Mouse (Mus musculus) liver, postnatal 0 days (tissue): Measurements from ENCODE around the gene Nova2. TPM values are rescaled to one million over a fixed set of nuclear protein-coding genes. Genes with fewer than 3 reads are reported as not detected.

ENCODE experiments used
- ATAC-seq: fragments of 200-750 bp; cut with Nextera tagmentation; 2 replicates; pipeline ENCODE4 v1.8.0; 2017; ENCODE audit warnings: mild to moderate bottlenecking, moderate library complexity
- DNase-seq: peaks from one replicate; pipeline ENCODE4 v3.0.0-alpha.2; 2016
- H3K27ac ChIP-seq: fragments of 300-500 bp; sonication (generic); 2 replicates; pipeline ENCODE4 v1.5.1; 2014; ENCODE audit warnings: antibody characterized with exemption, moderate library complexity, mild to moderate bottlenecking, low read depth
- H3K27me3 ChIP-seq: fragments of 300-500 bp; sonication (generic); 2 replicates; pipeline ENCODE4 v1.6.1; 2014; ENCODE audit warnings: low read length, control low read depth, mixed read lengths; ENCODE audit not compliant: insufficient read depth
- H3K36me3 ChIP-seq: fragments of 300-500 bp; sonication (generic); replicated peaks from 2 replicates; pipeline ENCODE4 v1.6.1; 2014; ENCODE audit warnings: mild to moderate bottlenecking, control low read depth, low read length, moderate library complexity, mixed read lengths; ENCODE audit not compliant: insufficient read depth
- H3K4me1 ChIP-seq: fragments of 300-500 bp; sonication (generic); 2 replicates; pipeline ENCODE4 v1.6.1; 2014; ENCODE audit warnings: antibody characterized with exemption, mild to moderate bottlenecking, control low read depth; ENCODE audit not compliant: insufficient read depth
- H3K4me2 ChIP-seq: fragments of 300-500 bp; sonication (generic); 2 replicates; pipeline ENCODE4 v1.6.1; 2014; ENCODE audit warnings: low read depth, mild to moderate bottlenecking, low read length, moderate library complexity, mixed read lengths
- H3K4me3 ChIP-seq: fragments of 300-500 bp; sonication (generic); 2 replicates; pipeline ENCODE4 v1.5.1; 2014; ENCODE audit warnings: low read depth, low read length
- H3K9ac ChIP-seq: fragments of 300-500 bp; sonication (generic); replicated peaks from 2 replicates; pipeline ENCODE4 v1.6.1; 2014; ENCODE audit warnings: mild to moderate bottlenecking, moderate library complexity
- H3K9me3 ChIP-seq: fragments of 300-500 bp; sonication (generic); 2 replicates; pipeline ENCODE4 v1.6.1; 2016; ENCODE audit warnings: mild to moderate bottlenecking, control low read depth, low read length, mixed read lengths
- CTCF ChIP-seq: sonication (generic); IDR thresholded peaks from 2 replicates; pipeline ENCODE4 v1.5.1; 2016; ENCODE audit warnings: antibody characterized with exemption, low read depth
- EP300 ChIP-seq: IDR thresholded peaks from 2 replicates; pipeline ENCODE4 v1.6.1; 2016; ENCODE audit warnings: antibody characterized with exemption, low read depth, mild to moderate bottlenecking
- WGBS: fragments of 180-500 bp; shearing (Covaris S2); extraction: QIAGEN DNeasy Blood & Tissue Kit; methylation state at CpG from one replicate; pipeline ENCODE4 v1.1.7; 2014; ENCODE audit not compliant: insufficient replicate concordance; 5-methylcytosine and 5-hydroxymethylcytosine counted together
- polyA plus RNA-seq: library from polyadenylated mRNA; unstranded; fragments of >200 nt; fragmentation: Nextera tagmentation; extraction: Ambion mirVana; gene quantifications from 2 replicates; pipeline ENCODE4 v1.2.1, GENCODE M21; 2015

The Nova2 gene
- polyA plus RNA-seq, 1 experiment from 2014 or later = 0.12 TPM

DNA sequence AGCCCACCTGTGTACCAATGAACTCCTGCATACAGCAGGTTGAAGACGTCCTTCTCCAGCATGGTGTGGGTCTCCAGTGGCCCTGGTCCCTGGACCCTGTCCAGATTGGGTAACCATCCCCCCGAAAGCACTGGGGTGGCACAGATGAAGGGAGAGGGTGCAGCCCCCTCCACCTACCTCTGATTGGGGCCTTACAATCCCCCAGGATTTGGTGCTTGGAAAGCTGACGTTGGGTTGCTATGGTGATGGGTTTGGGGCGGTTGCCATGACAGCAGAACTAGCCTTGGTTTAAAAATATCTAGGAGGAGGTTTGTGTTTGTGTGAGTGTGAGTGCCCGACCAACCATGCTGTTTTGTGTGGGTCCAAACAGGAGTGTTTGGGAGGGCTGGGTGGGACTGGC lies 2.9 kb upstream of the Nova2 start:
- no peaks in the 10 kb centered on the region for H3K36me3 ChIP-seq
- no peak overlapping the region for H3K4me3 ChIP-seq
- ATAC-seq = no peak
- H3K4me2 ChIP-seq = no peak overlapping the region
- no peak for DNase-seq
- H3K4me1 ChIP-seq = peaks cover 6% of the 10 kb centered on the region; the same call in 1 of the 2 replicates
- no peak overlapping the region for H3K27ac ChIP-seq
- no peak overlapping the region for H3K9ac ChIP-seq
- peaks cover 49% of the 10 kb centered on the region for H3K27me3 ChIP-seq
- 42% methylated on average over 5 of the region's 5 CpGs for WGBS
- TF ChIP-seq CTCF = no peak
- no peak for TF ChIP-seq EP300
- H3K9me3 ChIP-seq = no peaks in the 10 kb centered on the region

DNA sequence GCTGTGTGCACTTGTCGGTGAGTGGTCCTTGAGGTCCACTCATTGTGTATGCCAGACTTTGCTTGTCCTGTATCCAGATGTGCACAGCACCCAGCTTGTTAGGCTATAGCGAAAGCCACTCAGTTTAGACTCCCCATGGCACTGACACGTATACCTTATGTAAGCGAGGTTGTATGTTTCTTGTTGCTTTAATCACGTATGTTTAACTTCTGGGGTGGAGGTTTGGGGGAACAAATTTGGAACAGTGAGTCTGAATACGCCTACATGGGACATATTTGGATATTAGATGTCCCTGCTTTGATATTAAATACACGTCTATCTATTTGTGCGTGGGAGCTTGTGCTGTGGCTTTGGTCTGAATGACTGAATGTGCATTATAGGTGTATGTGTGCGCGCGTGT lies 2.4 kb upstream of the Nova2 start:
- no peak overlapping the region for H3K4me3 ChIP-seq
- no peaks in the 10 kb centered on the region for H3K9me3 ChIP-seq
- no peak for TF ChIP-seq EP300
- TF ChIP-seq CTCF = no peak
- H3K4me2 ChIP-seq = no peak overlapping the region
- no peak for ATAC-seq
- H3K27ac ChIP-seq = no peak overlapping the region
- no peaks in the 10 kb centered on the region for H3K36me3 ChIP-seq
- H3K9ac ChIP-seq = no peak overlapping the region
- peaks cover 6% of the 10 kb centered on the region; the same call in 1 of the 2 replicates for H3K4me1 ChIP-seq
- DNase-seq = no peak
- peaks cover 51% of the 10 kb centered on the region for H3K27me3 ChIP-seq
- 76% methylated on average over 11 of the region's 11 CpGs for WGBS

GRCm38 (mm10) chr7:18923711-18924191 lies 1.9 kb upstream of the Nova2 start:
- ATAC-seq (no peak), DNase-seq (no peak)
- 38% methylated on average over 4 of the region's 4 CpGs for WGBS
- H3K4me3 ChIP-seq = no peak overlapping the region
- H3K9me3 ChIP-seq = no peaks in the 10 kb centered on the region
- H3K27me3 ChIP-seq = peaks cover 52% of the 10 kb centered on the region
- no peak overlapping the region for H3K27ac ChIP-seq
- no peaks in the 10 kb centered on the region for H3K36me3 ChIP-seq
- peaks cover 6% of the 10 kb centered on the region; the same call in 1 of the 2 replicates for H3K4me1 ChIP-seq
- no peak overlapping the region for H3K9ac ChIP-seq
- H3K4me2 ChIP-seq = no peak overlapping the region
- TF ChIP-seq CTCF (no peak), EP300 (no peak)

GRCm38 (mm10) chr7:18924321-18924720 lies 1.4 kb upstream of the Nova2 start:
- Histone ChIP-seq H3K4me2 (no peak overlapping the region), H3K27me3 (peaks cover 53% of the 10 kb centered on the region), H3K27ac (no peak overlapping the region), H3K9me3 (no peaks in the 10 kb centered on the region), H3K36me3 (no peaks in the 10 kb centered on the region), H3K4me1 (peaks cover 6% of the 10 kb centered on the region; the same call in 1 of the 2 replicates), H3K4me3 (no peak overlapping the region), H3K9ac (no peak overlapping the region)
- no peak for DNase-seq
- 17% methylated on average over 8 of the region's 8 CpGs for WGBS
- TF ChIP-seq EP300 (no peak), CTCF (no peak)
- no peak for ATAC-seq

DNA sequence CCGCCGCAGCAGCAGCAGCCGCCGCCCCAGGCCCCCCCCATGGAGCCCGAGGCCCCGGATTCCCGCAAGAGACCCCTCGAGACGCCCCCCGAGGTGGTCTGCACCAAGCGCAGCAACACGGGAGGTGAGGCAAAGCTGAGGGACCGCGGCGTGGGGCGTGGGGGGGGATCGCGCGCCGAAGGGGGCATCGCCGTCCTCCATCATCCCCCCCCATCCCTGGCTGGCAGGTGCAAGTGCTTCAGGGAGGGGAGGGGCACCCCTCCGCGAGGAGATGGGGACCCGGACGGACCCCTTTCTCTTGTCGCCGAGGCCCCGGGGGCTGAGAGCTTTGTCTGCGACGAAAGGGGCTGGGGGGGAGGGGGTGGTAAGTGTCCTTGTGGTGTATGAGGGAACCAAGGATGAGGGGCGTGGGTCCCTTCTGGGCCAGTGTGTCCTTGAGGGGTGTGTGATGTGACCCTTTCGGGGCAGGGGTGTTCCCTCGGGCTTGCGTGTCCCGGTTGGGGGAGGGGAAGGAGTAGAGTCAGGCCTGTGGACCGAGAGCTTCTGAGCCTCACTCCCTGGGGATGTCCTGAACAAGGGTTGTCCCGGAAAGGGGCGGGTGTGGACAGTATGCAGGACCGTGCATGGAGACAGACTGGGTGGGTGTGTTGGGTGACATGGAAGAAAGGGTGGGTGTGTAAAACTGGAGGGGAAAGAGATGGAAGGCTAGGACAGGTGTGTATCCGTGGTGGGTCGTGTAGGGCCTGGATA lies 528 bp downstream of the Nova2 start:
- WGBS = 4% methylated on average over 23 of the region's 42 CpGs
- peaks cover 6% of the 10 kb centered on the region; the same call in 1 of the 2 replicates for H3K4me1 ChIP-seq
- H3K27ac ChIP-seq = peak overlapping the region; percentile 22; the same call in 1 of the 2 replicates
- peaks cover 49% of the 10 kb centered on the region for H3K27me3 ChIP-seq
- DNase-seq (peak; percentile 27), ATAC-seq (no peak)
- H3K4me2 ChIP-seq = peak overlapping the region; percentile 63
- H3K36me3 ChIP-seq = no peaks in the 10 kb centered on the region
- H3K9me3 ChIP-seq = no peaks in the 10 kb centered on the region
- H3K9ac ChIP-seq = peak overlapping the region; percentile 54; the same call in 1 of the 2 replicates
- H3K4me3 ChIP-seq = peak overlapping the region; percentile 44
- no peak for TF ChIP-seq CTCF
- TF ChIP-seq EP300 = no peak

GRCm38 (mm10) chr7:18926911-18927310 lies 1.2 kb downstream of the Nova2 start:
- 53% methylated on average over 6 of the region's 6 CpGs for WGBS
- Histone ChIP-seq H3K4me2 (peak overlapping the region; percentile 63; the same call in 1 of the 2 replicates), H3K27me3 (peaks cover 47% of the 10 kb centered on the region), H3K9me3 (no peaks in the 10 kb centered on the region), H3K36me3 (no peaks in the 10 kb centered on the region), H3K4me1 (peaks cover 6% of the 10 kb centered on the region; the same call in 1 of the 2 replicates), H3K27ac (0 out of 2 replicates have a peak overlapping the region, but pooled peaks have one; percentile 29), H3K4me3 (peak overlapping the region; percentile 44), H3K9ac (no peak overlapping the region)
- TF ChIP-seq EP300 (no peak), CTCF (no peak)
- no peak for DNase-seq
- ATAC-seq = no peak
